Mouse (Mus musculus) erythroblast, embryonic 14.5 days (primary cell): ENCODE measurements around the gene Spaca6.

ENCODE experiments used
- GATA1 ChIP-seq: IDR thresholded peaks from 2 replicates; pipeline ENCODE4 v1.6.1; 2012; ENCODE audit warnings: low read length, inconsistent platforms, mixed read lengths
- TAL1 ChIP-seq: IDR thresholded peaks from 3 replicates; pipeline ENCODE4 v1.6.1; 2012; ENCODE audit warnings: low read length, inconsistent platforms, mixed read lengths

- TF ChIP-seq GATA1 (no peak), TAL1 (no peak)
These were observed 35.4 kb downstream of the Spaca6 start for GRCm38 (mm10) chr17:17862360-17862759.
